Mouse (Mus musculus): ENCODE data around the gene Hand1.

The Hand1 gene

DNA sequence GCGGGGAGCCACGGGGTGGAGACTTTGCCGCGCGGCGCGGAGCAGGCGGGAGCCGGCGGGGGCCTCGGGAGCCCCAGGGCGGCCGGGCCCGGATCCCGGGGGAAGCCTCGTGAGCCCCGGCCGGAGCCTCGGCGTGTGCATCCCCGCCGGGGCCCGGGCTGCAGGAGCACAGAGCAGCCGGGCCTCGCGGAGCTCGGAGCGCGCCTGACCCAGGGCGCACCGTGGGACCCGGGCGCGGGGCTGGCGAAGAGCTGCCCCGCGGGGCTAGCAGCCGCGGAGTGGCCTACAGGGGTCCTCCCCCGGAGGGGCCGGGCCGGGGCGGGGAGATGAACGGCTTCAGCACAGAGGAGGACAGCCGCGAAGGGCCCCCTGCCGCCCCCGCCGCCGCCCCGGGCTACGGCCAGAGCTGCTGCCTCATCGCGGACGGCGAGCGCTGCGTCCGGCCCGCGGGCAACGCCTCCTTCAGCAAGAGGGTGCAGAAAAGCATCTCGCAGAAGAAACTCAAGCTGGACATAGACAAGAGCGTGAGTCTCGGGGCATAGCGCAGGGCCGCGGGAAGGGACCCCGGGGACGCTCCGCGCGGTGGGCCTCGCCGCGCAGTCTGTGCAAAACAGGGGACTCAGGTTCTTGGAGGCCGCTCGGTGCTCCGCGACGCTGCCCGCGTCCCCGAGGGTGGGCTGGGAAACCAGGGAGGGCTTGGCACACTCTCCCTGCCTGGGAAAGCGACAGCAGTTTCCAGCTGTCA, 30.7 kb downstream of the Hand1 start:
- DNase-seq (ENCODE audit: low spot score in 2 of 2) = peak in 1 of 2 experiments; percentile 22

- peak; percentile 92 to 96 for DNase-seq (ENCODE audit: low spot score in 2 of 2)
Observed at GRCm38 (mm10) chr11:57800971-57801765, 31.4 kb downstream of the Hand1 start, which contains the start of gene Sap30l. Sap30l (plus strand) TSS chr11:57801637.

GRCm38 (mm10) chr11:57800266-57800951, 32.2 kb downstream of the Hand1 start:
- DNase-seq (ENCODE audit: low spot score in 2 of 2) = no peak

DNA sequence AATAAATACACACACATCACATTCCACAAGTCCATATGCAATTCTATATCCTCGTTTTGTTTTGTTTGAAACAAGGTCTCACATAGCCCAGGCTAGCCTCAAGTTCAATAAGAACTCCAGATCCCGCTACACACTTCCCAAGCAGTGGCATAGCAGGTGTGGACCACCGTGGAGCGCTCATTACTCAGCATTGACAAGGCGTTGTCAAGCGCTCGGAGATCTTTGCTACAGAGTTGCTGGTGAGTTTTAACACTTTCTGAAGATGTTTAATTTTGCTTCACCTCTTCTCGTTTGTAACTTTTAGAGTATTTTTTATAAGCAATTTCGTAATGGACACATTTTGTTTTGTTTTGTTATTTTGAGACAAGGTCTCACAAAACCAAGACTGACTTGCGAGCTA, 33.2 kb downstream of the Hand1 start:
- no peak for DNase-seq (ENCODE audit: low spot score in 2 of 2)

DNA sequence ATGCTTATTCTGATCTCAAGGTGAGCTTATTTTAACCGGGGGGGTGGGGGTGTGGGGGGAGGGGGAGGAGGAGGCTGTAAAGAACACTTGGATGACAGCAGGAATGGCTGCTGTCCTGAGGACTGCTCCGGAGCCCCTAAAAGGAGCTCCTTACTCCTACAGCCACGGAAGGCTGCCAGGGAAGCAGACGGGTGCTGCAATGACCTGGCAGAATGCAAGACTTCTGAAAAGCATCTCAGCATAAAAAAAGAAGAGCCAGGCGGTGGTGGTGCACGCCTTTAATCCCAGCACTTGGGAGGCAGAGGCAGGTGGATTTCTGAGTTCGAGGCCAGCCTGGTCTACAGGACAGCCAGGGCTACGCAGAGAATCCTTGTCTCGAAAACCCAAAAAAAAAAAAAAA, 34.8 kb downstream of the Hand1 start:
- DNase-seq (ENCODE audit: low spot score in 2 of 2) = no peak

DNA sequence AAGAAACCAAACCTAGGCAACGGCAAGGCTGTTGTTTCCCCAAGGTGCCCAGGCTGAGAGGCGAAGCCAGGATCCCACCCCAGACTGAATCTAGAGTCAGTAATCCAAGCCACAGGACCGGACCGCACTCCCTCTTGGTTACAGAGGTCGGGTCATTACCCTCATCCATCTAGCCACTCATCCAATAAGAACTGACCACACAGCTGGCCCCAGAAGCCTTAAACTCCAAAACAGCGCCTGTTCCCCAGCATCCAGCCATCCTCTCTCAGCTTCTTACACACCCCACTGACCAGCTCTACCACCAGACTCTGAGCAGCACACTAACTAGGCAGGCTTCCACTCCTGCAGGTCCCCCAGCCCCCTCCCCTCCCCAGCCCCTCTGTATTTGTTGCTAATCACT, 37.5 kb downstream of the Hand1 start:
- no peak for DNase-seq (ENCODE audit: low spot score in 2 of 2)

DNA sequence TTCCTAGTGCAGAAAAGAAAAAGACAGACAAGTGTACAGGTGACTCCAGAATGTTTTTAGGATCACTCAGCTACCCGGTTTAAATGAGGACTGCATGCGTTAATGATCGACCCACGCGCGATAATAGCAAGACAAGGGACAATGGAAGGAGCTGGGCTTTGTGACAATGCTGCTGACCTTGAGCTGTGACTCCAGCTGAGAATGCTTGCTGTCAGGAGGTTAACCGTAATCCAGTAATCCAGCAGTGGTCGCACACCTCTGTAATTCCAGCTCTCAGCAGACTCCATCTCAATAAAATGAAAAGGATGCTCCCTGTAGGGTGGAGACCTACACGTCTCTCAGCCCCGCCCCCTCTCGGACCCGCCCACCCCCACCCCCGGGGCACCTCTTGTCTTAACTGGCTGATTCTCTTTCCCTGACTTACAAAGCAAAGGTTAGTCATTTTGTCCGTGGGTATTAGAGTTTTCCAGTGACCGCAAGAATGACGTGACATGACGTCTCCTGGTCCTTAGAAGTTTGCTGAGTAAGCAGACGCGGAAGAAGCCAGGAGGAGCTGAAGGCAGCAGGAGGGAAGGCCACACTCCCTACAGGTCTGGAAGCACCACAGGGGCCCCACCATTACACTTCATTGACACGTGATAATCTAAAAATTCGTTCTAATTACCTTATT, 41.6 kb downstream of the Hand1 start:
- no peak for DNase-seq (ENCODE audit: low spot score in 2 of 2)

GRCm38 (mm10) chr11:57787913-57788312, 44.7 kb downstream of the Hand1 start:
- DNase-seq (ENCODE audit: low spot score in 2 of 2) = peak; percentile 29 to 61

GRCm38 (mm10) chr11:57786616-57787418, 45.8 kb downstream of the Hand1 start:
- DNase-seq (ENCODE audit: low spot score in 2 of 2) = no peak

- no peak for DNase-seq (ENCODE audit: low spot score in 2 of 2)
Observed at GRCm38 (mm10) chr11:57779824-57780223, 52.8 kb downstream of the Hand1 start.

Data from spleen, postnatal 14 days (tissue).